Mouse (Mus musculus): ENCODE measurements around the gene Dapl1. TPM values are rescaled to one million over a fixed set of nuclear protein-coding genes. Genes with fewer than 3 reads are reported as not detected.

Dapl1 gene
- polyA plus RNA-seq (2015; fragmentation: Nextera tagmentation; extraction: Ambion mirVana): 0.47 TPM in 1 of 2 replicates, not detected in the other

DNA sequence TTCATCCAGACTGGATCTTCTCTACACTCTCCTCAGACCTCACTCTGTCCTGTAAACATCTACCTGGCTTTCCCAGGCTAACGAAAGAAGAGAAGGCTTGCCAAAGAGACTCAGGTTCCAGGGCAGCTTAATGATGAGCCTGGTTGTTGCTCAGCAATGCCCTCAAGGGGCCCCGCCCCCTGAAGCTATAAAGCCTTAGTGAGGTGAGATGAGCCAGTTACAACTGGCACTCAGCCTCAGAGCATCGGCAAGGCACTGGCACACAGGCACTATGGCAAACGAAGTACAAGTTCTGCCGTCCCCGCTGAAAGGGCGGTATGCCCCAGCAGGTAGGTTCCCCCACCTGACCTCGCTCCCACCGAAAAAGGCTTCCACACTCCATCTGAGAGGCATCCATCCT is at the start of gene Dapl1:
Dapl1 (plus strand) TSS at position 216 of the 400 bp plus-strand sequence.
- no peak within 1 kb of the TSS for H3K27ac ChIP-seq (ENCODE audit: low read length)

GRCm38 (mm10) chr2:59434820-59435219 is 49.6 kb upstream of the Dapl1 start:
- ATAC-seq: no peak
- Histone ChIP-seq H3K27ac (ENCODE audit: low read length) (no peak overlapping the region), H3K4me3 (replicated peaks; ENCODE audit: low read length) (no peak overlapping the region), H3K36me3 (ENCODE audit: control insufficient read depth, insufficient read depth) (no peaks in the 10 kb centered on the region), H3K4me1 (replicated peaks; ENCODE audit: control insufficient read depth, insufficient read depth, low read length) (peaks cover 6% of the 10 kb centered on the region), H3K27me3 (replicated peaks; ENCODE audit: control insufficient read depth, insufficient read depth, low read length) (no peaks in the 10 kb centered on the region), H3K9me3 (ENCODE audit: control insufficient read depth, low read length) (no peaks in the 10 kb centered on the region), H3K4me2 (ENCODE audit: low read length) (no peak overlapping the region), H3K9ac (replicated peaks; ENCODE audit: low read depth, low read length) (no peak overlapping the region)
- WGBS: 89% methylated on average over 9 of the region's 9 CpGs

More for the DNA sequence above, at the start of gene Dapl1:
- no peak within 1 kb of the TSS for H3K4me3 ChIP-seq (replicated peaks; ENCODE audit: low read length)
- no peaks in the 10 kb centered on the region for H3K36me3 ChIP-seq (ENCODE audit: control insufficient read depth, insufficient read depth)
- H3K9ac ChIP-seq (replicated peaks; ENCODE audit: low read depth, low read length): no peak within 1 kb of the TSS
- WGBS: 50% methylated on average over 9 of the region's 9 CpGs
- no peaks in the 10 kb centered on the region for H3K27me3 ChIP-seq (replicated peaks; ENCODE audit: control insufficient read depth, insufficient read depth, low read length)
- H3K4me1 ChIP-seq (replicated peaks; ENCODE audit: control insufficient read depth, insufficient read depth, low read length): peaks cover 5% of the 10 kb centered on the region
- H3K9me3 ChIP-seq (ENCODE audit: control insufficient read depth, low read length): no peaks in the 10 kb centered on the region
- no peak for ATAC-seq
- no peak within 1 kb of the TSS for H3K4me2 ChIP-seq (ENCODE audit: low read length)

- Histone ChIP-seq H3K4me3 (replicated peaks; ENCODE audit: low read length) (peak overlapping the region; percentile 19), H3K4me1 (replicated peaks; ENCODE audit: control insufficient read depth, insufficient read depth, low read length) (peaks cover 6% of the 10 kb centered on the region), H3K4me2 (ENCODE audit: low read length) (peak overlapping the region; percentile 54), H3K9me3 (ENCODE audit: control insufficient read depth, low read length) (no peaks in the 10 kb centered on the region), H3K36me3 (ENCODE audit: control insufficient read depth, insufficient read depth) (no peaks in the 10 kb centered on the region), H3K27ac (ENCODE audit: low read length) (no peak overlapping the region), H3K9ac (replicated peaks; ENCODE audit: low read depth, low read length) (no peak overlapping the region), H3K27me3 (replicated peaks; ENCODE audit: control insufficient read depth, insufficient read depth, low read length) (no peaks in the 10 kb centered on the region)
- 53% methylated on average over 12 of the region's 12 CpGs for WGBS
- peak; percentile 83 for ATAC-seq
Observed at GRCm38 (mm10) chr2:59437684-59438393, 46.6 kb upstream of the Dapl1 start.

DNA sequence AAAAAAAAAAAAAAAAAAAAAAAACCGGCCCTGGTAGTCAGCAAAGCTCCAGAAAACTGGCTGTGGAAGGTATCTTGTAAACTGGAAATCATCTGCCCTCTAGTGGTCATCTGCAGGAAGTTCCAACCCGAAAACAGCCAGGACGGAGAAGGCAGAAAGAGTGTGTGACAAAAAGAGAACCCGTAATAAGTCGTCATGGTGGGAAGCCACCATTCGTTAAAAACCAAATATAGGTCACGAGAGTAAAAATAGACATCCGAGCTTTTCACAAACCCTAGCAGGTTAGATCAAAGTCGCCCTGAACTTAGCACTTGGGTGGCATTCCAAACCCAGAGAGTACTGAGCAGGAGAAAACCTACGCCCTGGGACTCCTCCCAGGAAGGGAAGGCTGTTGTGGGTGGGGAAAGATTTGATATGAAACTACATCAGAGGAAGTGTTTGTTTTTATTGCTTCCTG is 45.9 kb upstream of the Dapl1 start:
- Histone ChIP-seq H3K9ac (replicated peaks; ENCODE audit: low read depth, low read length) (0 out of 2 replicates have a peak overlapping the region, but pooled peaks have one; percentile 2), H3K9me3 (ENCODE audit: control insufficient read depth, low read length) (no peaks in the 10 kb centered on the region), H3K27me3 (replicated peaks; ENCODE audit: control insufficient read depth, insufficient read depth, low read length) (no peaks in the 10 kb centered on the region), H3K36me3 (ENCODE audit: control insufficient read depth, insufficient read depth) (no peaks in the 10 kb centered on the region), H3K4me2 (ENCODE audit: low read length) (peak overlapping the region; percentile 54), H3K4me1 (replicated peaks; ENCODE audit: control insufficient read depth, insufficient read depth, low read length) (peaks cover 6% of the 10 kb centered on the region), H3K4me3 (replicated peaks; ENCODE audit: low read length) (no peak overlapping the region; the same call in 1 of the 2 replicates), H3K27ac (ENCODE audit: low read length) (no peak overlapping the region)
- 15% methylated on average over 10 of the region's 10 CpGs for WGBS
- ATAC-seq: peak; percentile 83

- no peak overlapping the region for H3K9ac ChIP-seq (replicated peaks; ENCODE audit: low read depth, low read length)
- no peaks in the 10 kb centered on the region for H3K27me3 ChIP-seq (replicated peaks; ENCODE audit: control insufficient read depth, insufficient read depth, low read length)
- WGBS: 49% methylated on average over 9 of the region's 9 CpGs
- H3K9me3 ChIP-seq (ENCODE audit: control insufficient read depth, low read length): no peaks in the 10 kb centered on the region
- ATAC-seq: no peak
- no peak overlapping the region for H3K27ac ChIP-seq (ENCODE audit: low read length)
- H3K4me1 ChIP-seq (replicated peaks; ENCODE audit: control insufficient read depth, insufficient read depth, low read length): peaks cover 6% of the 10 kb centered on the region
- no peak overlapping the region for H3K4me2 ChIP-seq (ENCODE audit: low read length)
- no peak overlapping the region for H3K4me3 ChIP-seq (replicated peaks; ENCODE audit: low read length)
- no peaks in the 10 kb centered on the region for H3K36me3 ChIP-seq (ENCODE audit: control insufficient read depth, insufficient read depth)
Observed at GRCm38 (mm10) chr2:59439824-59440223, 44.6 kb upstream of the Dapl1 start.

- Histone ChIP-seq H3K27me3 (replicated peaks; ENCODE audit: control insufficient read depth, insufficient read depth, low read length) (no peaks in the 10 kb centered on the region), H3K9me3 (ENCODE audit: control insufficient read depth, low read length) (no peaks in the 10 kb centered on the region), H3K4me3 (replicated peaks; ENCODE audit: low read length) (no peak overlapping the region), H3K27ac (ENCODE audit: low read length) (no peak overlapping the region), H3K9ac (replicated peaks; ENCODE audit: low read depth, low read length) (no peak overlapping the region), H3K36me3 (ENCODE audit: control insufficient read depth, insufficient read depth) (no peaks in the 10 kb centered on the region), H3K4me1 (replicated peaks; ENCODE audit: control insufficient read depth, insufficient read depth, low read length) (peaks cover 6% of the 10 kb centered on the region), H3K4me2 (ENCODE audit: low read length) (no peak overlapping the region)
- ATAC-seq: no peak
- WGBS: 31% methylated on average over 5 of the region's 5 CpGs
Observed at GRCm38 (mm10) chr2:59440481-59440880, 44.0 kb upstream of the Dapl1 start.

DNA sequence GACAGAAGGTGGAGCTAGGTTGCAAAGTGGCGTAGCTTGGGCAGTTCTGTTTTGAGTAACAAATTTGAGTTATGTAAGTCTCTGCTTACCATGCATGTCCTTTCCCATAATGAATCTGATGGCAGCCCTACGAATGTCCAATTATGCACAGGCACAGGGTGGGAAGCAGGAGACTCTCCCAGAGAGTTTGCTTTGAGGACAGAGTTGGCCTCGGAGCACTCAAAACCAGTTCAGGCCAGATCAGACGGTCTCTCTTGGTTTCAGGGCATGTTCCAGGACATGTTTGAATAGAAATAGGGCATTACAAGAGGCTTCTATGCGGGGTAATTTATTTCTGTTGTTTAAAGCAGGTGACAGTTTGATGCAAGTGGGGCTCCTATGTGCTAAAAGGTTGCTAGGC is 42.8 kb upstream of the Dapl1 start:
- Histone ChIP-seq H3K4me2 (ENCODE audit: low read length) (no peak overlapping the region), H3K27me3 (replicated peaks; ENCODE audit: control insufficient read depth, insufficient read depth, low read length) (no peaks in the 10 kb centered on the region), H3K4me3 (replicated peaks; ENCODE audit: low read length) (no peak overlapping the region), H3K9ac (replicated peaks; ENCODE audit: low read depth, low read length) (no peak overlapping the region), H3K27ac (ENCODE audit: low read length) (no peak overlapping the region), H3K4me1 (replicated peaks; ENCODE audit: control insufficient read depth, insufficient read depth, low read length) (peaks cover 6% of the 10 kb centered on the region), H3K9me3 (ENCODE audit: control insufficient read depth, low read length) (no peaks in the 10 kb centered on the region), H3K36me3 (ENCODE audit: control insufficient read depth, insufficient read depth) (no peaks in the 10 kb centered on the region)
- no peak for ATAC-seq
- WGBS: 80% methylated on average over 5 of the region's 5 CpGs

DNA sequence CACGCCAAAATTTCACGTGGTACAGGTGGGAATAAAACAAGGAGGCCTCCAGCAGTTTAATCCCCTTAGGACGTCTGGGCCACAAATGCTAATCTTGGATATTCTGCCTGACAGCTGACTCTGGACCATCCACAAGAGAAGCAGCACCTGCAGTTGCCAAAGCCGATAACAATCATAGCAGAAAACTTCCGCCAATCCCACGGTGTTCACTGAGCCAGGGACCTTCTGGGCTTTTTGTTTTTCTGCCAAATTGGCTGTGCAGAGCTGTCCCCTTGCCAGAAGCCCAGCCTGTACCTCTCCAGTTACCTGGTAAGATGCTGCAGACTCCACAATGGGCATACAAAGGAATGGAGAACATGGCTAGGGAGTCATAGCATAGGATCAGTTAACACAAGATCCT is 37.8 kb upstream of the Dapl1 start:
- no peak overlapping the region for H3K4me2 ChIP-seq (ENCODE audit: low read length)
- no peaks in the 10 kb centered on the region for H3K36me3 ChIP-seq (ENCODE audit: control insufficient read depth, insufficient read depth)
- 35% methylated on average over 6 of the region's 6 CpGs for WGBS
- H3K27me3 ChIP-seq (replicated peaks; ENCODE audit: control insufficient read depth, insufficient read depth, low read length): no peaks in the 10 kb centered on the region
- no peak overlapping the region for H3K4me3 ChIP-seq (replicated peaks; ENCODE audit: low read length)
- ATAC-seq: 0 out of 2 replicates have a peak, but pooled peaks have one; percentile 40
- no peak overlapping the region for H3K27ac ChIP-seq (ENCODE audit: low read length)
- H3K9me3 ChIP-seq (ENCODE audit: control insufficient read depth, low read length): no peaks in the 10 kb centered on the region
- H3K9ac ChIP-seq (replicated peaks; ENCODE audit: low read depth, low read length): no peak overlapping the region
- no peaks in the 10 kb centered on the region for H3K4me1 ChIP-seq (replicated peaks; ENCODE audit: control insufficient read depth, insufficient read depth, low read length)

DNA sequence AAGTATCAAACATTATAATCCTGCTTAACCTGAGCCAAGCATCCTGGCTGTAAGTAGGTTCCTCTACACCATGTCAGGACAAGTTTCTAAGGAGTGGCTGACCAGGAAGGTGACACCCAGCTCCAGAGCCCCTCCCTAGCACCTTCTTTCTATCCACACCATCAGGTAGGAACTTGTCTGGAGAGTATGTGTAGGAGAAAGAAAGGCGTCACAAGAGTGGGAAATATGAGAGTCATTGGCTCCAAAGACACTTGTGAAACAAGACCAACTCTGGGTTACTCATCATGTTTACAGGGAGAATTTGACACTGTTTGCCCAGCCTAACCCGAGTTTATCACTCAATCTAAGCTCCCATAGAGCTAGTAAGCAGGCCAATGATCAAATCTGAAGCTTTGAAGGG is 36.7 kb upstream of the Dapl1 start:
- Histone ChIP-seq H3K27ac (ENCODE audit: low read length) (no peak overlapping the region), H3K4me3 (replicated peaks; ENCODE audit: low read length) (no peak overlapping the region), H3K4me2 (ENCODE audit: low read length) (no peak overlapping the region), H3K36me3 (ENCODE audit: control insufficient read depth, insufficient read depth) (no peaks in the 10 kb centered on the region), H3K27me3 (replicated peaks; ENCODE audit: control insufficient read depth, insufficient read depth, low read length) (no peaks in the 10 kb centered on the region), H3K9me3 (ENCODE audit: control insufficient read depth, low read length) (no peaks in the 10 kb centered on the region), H3K9ac (replicated peaks; ENCODE audit: low read depth, low read length) (no peak overlapping the region), H3K4me1 (replicated peaks; ENCODE audit: control insufficient read depth, insufficient read depth, low read length) (no peaks in the 10 kb centered on the region)
- 85% methylated on average over 2 of the region's 2 CpGs for WGBS
- ATAC-seq: no peak

All from forebrain, embryonic 16.5 days (tissue).